Mouse (Mus musculus): Measurements from ENCODE around the gene Clasrp. TPM values are rescaled to one million over a fixed set of nuclear protein-coding genes. Genes with fewer than 3 reads are reported as not detected.

The Clasrp gene
- total RNA-seq, 1 experiment, result 52.7 TPM

DNA sequence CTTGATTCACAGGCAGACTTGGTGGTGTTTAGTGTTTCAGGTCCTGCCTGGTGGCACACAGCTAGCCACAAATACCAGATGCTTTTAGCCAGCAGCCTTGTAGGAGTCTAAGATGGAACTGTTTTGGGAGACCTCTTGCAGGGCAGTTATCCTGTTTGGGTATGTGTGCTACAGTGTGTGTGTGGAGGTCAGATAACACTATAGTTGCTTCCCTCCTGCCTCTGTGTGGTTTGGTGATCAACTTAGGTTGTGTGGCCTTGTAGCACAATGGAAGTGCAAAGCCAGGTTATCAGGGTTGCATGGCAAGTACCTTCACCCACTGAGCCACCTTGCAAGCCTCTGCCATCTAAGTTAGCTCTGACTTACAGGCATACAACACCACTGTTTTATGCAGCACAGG, 28.4 kb upstream of the Clasrp start:
- Histone ChIP-seq H3K9ac (ENCODE audit: insufficient read depth, low read depth, low read length, poor library complexity, severe bottlenecking) (no peak overlapping the region), H3K4me3 (ENCODE audit: insufficient read depth in 1 of 2, low read depth in 1 of 2, low read length in 2 of 2, poor library complexity in 1 of 2, severe bottlenecking in 1 of 2) (no peak overlapping the region), H3K9me3 (ENCODE audit: control insufficient read depth, insufficient read depth, low read depth, low read length) (no peaks in the 10 kb centered on the region), H3K27ac (ENCODE audit: insufficient read depth, low read depth, low read length, poor library complexity, severe bottlenecking) (no peak overlapping the region), H3K4me1 (ENCODE audit: control insufficient read depth in 2 of 2, insufficient read depth in 2 of 2, low read length in 2 of 2, poor library complexity in 1 of 2) (no peaks in the 10 kb centered on the region; a peak in 1 of 4 replicates), H3K36me3 (ENCODE audit: control insufficient read depth, insufficient read depth, low read length, poor library complexity, severe bottlenecking) (peaks cover 46% of the 10 kb centered on the region)
- TF ChIP-seq MAFK (IDR thresholded peaks at IDR 0.05; ENCODE audit: insufficient read depth, low read depth, low read length), result no peak
- no peak for TF ChIP-seq ZC3H11A (IDR thresholded peaks at IDR 0.05; ENCODE audit: borderline replicate concordance, low read depth, low read length)
- TF ChIP-seq HCFC1 (IDR thresholded peaks at IDR 0.05; ENCODE audit: borderline replicate concordance, insufficient read depth, low read length), result no peak
- TF ChIP-seq CHD2 (IDR thresholded peaks at IDR 0.05; ENCODE audit: low read depth, low read length), result no peak
- no peak for TF ChIP-seq ZNF384 (IDR thresholded peaks at IDR 0.05; ENCODE audit: low read depth, low read length)
- no peak for DNase-seq (ENCODE audit: low read depth, low spot score)
- in situ Hi-C loops (cut with MboI; ENCODE audit: low sequenced_read_pairs in 2 of 2, unreplicated experiment in 2 of 2), result no loop called here

GRCm38 (mm10) chr7:19632275-19632674, 28.0 kb upstream of the Clasrp start:
- Histone ChIP-seq H3K4me1 (ENCODE audit: control insufficient read depth in 2 of 2, insufficient read depth in 2 of 2, low read length in 2 of 2, poor library complexity in 1 of 2) (no peaks in the 10 kb centered on the region; a peak in 1 of 4 replicates), H3K4me3 (ENCODE audit: insufficient read depth in 1 of 2, low read depth in 1 of 2, low read length in 2 of 2, poor library complexity in 1 of 2, severe bottlenecking in 1 of 2) (no peak overlapping the region), H3K27ac (ENCODE audit: insufficient read depth, low read depth, low read length, poor library complexity, severe bottlenecking) (no peak overlapping the region), H3K9ac (ENCODE audit: insufficient read depth, low read depth, low read length, poor library complexity, severe bottlenecking) (no peak overlapping the region), H3K9me3 (ENCODE audit: control insufficient read depth, insufficient read depth, low read depth, low read length) (no peaks in the 10 kb centered on the region), H3K36me3 (ENCODE audit: control insufficient read depth, insufficient read depth, low read length, poor library complexity, severe bottlenecking) (peaks cover 41% of the 10 kb centered on the region)
- in situ Hi-C loops (cut with MboI; ENCODE audit: low sequenced_read_pairs in 2 of 2, unreplicated experiment in 2 of 2), result no loop called here
- no peak for DNase-seq (ENCODE audit: low read depth, low spot score)
- TF ChIP-seq CHD2 (IDR thresholded peaks at IDR 0.05; ENCODE audit: low read depth, low read length) (no peak), ZC3H11A (IDR thresholded peaks at IDR 0.05; ENCODE audit: borderline replicate concordance, low read depth, low read length) (no peak), HCFC1 (IDR thresholded peaks at IDR 0.05; ENCODE audit: borderline replicate concordance, insufficient read depth, low read length) (no peak), MAFK (IDR thresholded peaks at IDR 0.05; ENCODE audit: insufficient read depth, low read depth, low read length) (no peak), ZNF384 (IDR thresholded peaks at IDR 0.05; ENCODE audit: low read depth, low read length) (no peak)

DNA sequence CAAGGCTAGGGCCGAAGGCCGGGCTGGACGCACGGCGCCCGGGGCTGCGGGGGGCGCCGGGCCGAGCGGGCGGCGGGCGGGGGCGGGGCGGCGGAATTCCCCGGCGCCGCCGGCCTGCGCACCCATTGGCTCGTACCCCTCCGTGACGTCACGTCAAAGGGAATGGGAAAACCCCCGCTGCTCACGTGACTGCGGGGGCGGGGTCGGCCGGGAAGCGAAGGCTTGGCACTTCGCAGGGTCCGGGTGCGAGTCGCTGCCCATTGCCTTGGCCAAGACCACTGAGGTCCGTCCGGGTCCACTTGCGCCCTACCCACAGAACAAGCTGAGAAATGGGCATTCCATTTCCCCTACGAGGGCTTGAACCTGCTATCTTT, 25.1 kb upstream of the Clasrp start, which contains the start of gene Relb:
Relb (minus strand) TSS at position 78 of the 374 bp plus-strand sequence.
- peak within 1 kb of the TSS; percentile 85 for H3K27ac ChIP-seq (ENCODE audit: insufficient read depth, low read depth, low read length, poor library complexity, severe bottlenecking)
- in situ Hi-C loops (cut with MboI; ENCODE audit: low sequenced_read_pairs in 2 of 2, unreplicated experiment in 2 of 2), result no loop called here
- peaks cover 13% of the 10 kb centered on the region for H3K36me3 ChIP-seq (ENCODE audit: control insufficient read depth, insufficient read depth, low read length, poor library complexity, severe bottlenecking)
- TF ChIP-seq ZC3H11A (IDR thresholded peaks at IDR 0.05; ENCODE audit: borderline replicate concordance, low read depth, low read length) (no peak), CHD2 (IDR thresholded peaks at IDR 0.05; ENCODE audit: low read depth, low read length) (no peak), HCFC1 (IDR thresholded peaks at IDR 0.05; ENCODE audit: borderline replicate concordance, insufficient read depth, low read length) (no peak), ZNF384 (IDR thresholded peaks at IDR 0.05; ENCODE audit: low read depth, low read length) (no peak), MAFK (IDR thresholded peaks at IDR 0.05; ENCODE audit: insufficient read depth, low read depth, low read length) (no peak)
- H3K9me3 ChIP-seq (ENCODE audit: control insufficient read depth, insufficient read depth, low read depth, low read length), result no peaks in the 10 kb centered on the region
- H3K4me3 ChIP-seq (ENCODE audit: insufficient read depth in 1 of 2, low read depth in 1 of 2, low read length in 2 of 2, poor library complexity in 1 of 2, severe bottlenecking in 1 of 2), result peak within 1 kb of the TSS; percentile 94 to 96
- peak; percentile 88 for DNase-seq (ENCODE audit: low read depth, low spot score)
- H3K9ac ChIP-seq (ENCODE audit: insufficient read depth, low read depth, low read length, poor library complexity, severe bottlenecking), result peak within 1 kb of the TSS; percentile 89
- H3K4me1 ChIP-seq (ENCODE audit: control insufficient read depth in 2 of 2, insufficient read depth in 2 of 2, low read length in 2 of 2, poor library complexity in 1 of 2), result peaks cover 1 to 2% of the 10 kb centered on the region in 2 experiments; a peak in 2 of 4 replicates

GRCm38 (mm10) chr7:19628536-19629360, 24.5 kb upstream of the Clasrp start:
- no peaks in the 10 kb centered on the region for H3K9me3 ChIP-seq (ENCODE audit: control insufficient read depth, insufficient read depth, low read depth, low read length)
- H3K4me1 ChIP-seq (ENCODE audit: control insufficient read depth in 2 of 2, insufficient read depth in 2 of 2, low read length in 2 of 2, poor library complexity in 1 of 2), result peaks cover 2 to 5% of the 10 kb centered on the region in 2 experiments; a peak in 2 of 4 replicates
- TF ChIP-seq CHD2 (IDR thresholded peaks at IDR 0.05; ENCODE audit: low read depth, low read length) (no peak), MAFK (IDR thresholded peaks at IDR 0.05; ENCODE audit: insufficient read depth, low read depth, low read length) (no peak), ZC3H11A (IDR thresholded peaks at IDR 0.05; ENCODE audit: borderline replicate concordance, low read depth, low read length) (no peak), ZNF384 (IDR thresholded peaks at IDR 0.05; ENCODE audit: low read depth, low read length) (no peak), HCFC1 (IDR thresholded peaks at IDR 0.05; ENCODE audit: borderline replicate concordance, insufficient read depth, low read length) (no peak)
- peak overlapping the region; percentile 94 to 96 for H3K4me3 ChIP-seq (ENCODE audit: insufficient read depth in 1 of 2, low read depth in 1 of 2, low read length in 2 of 2, poor library complexity in 1 of 2, severe bottlenecking in 1 of 2)
- H3K9ac ChIP-seq (ENCODE audit: insufficient read depth, low read depth, low read length, poor library complexity, severe bottlenecking), result peak overlapping the region; percentile 89
- peak; percentile 100 for DNase-seq (ENCODE audit: low read depth, low spot score)
- peak overlapping the region; percentile 85 for H3K27ac ChIP-seq (ENCODE audit: insufficient read depth, low read depth, low read length, poor library complexity, severe bottlenecking)
- peaks cover 8% of the 10 kb centered on the region for H3K36me3 ChIP-seq (ENCODE audit: control insufficient read depth, insufficient read depth, low read length, poor library complexity, severe bottlenecking)
- in situ Hi-C loops (cut with MboI; ENCODE audit: low sequenced_read_pairs in 2 of 2, unreplicated experiment in 2 of 2), result no loop called here

Measured in ES-E14 (cell line).